ENCODE assay signal across 14 mouse cellular contexts in the genomic region with DNA sequence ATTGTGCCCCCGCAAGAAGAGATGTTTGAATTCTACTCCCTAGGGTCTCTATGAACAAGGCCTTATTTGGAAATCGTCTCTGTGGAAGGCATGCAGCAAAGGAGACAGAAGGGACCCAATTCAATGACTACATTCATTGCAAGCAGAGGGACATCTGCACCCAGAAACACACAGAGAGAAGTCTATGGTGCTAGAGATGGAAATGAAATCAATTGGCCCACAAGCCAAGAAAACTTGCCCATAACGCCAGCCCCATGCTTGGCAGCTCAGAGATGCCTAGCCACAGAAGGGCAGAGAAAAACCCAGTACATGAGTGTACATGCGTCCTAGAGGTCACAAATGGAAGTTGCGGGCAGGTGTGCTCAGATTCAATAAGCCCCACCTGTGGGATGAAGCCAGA.
DNase-seq lines count a peak whose midpoint lies in the region.
"Had no signal": no experiment of that assay in that cellular context is flagged by ENCODE, and none has a peak within 500 bp of the region (broad histone marks: within the 10 kb centered on the region; RNA-seq: fewer than 3 reads in every experiment).

No protein-coding gene starts in this region.

- intact Hi-C loops in heart, postnatal 10 days (cut with DNase I) = no loop called here

- DNase-seq in cerebellum, postnatal 10 days = peak; percentile 22 to 42
- no peak for DNase-seq in cerebellum, adult 11-12 months
- peak; percentile 24 for DNase-seq in layer of hippocampus, adult 9-11 months
- DNase-seq in layer of hippocampus, adult 9-10 months (ENCODE audit: low spot score) = no peak
- DNase-seq in heart, postnatal 10 days = no peak
- DNase-seq: adrenal gland, adult 8-10 months; adrenal gland, postnatal 14 days; adrenal gland, postnatal 36 days; B cell, adult 2 months; cerebellum, adult 11 months; cerebellum, adult 2 months; cerebellum, adult 9-10 months; cerebellum, postnatal 36 days; embryo, embryonic 11 days had no signal

Comparison
In these comparisons a context has a peak if more than half of its experiments do, and no peak if none do; other contexts are left out.
1. DNase-seq: peak in cerebellum, postnatal 10 days (2 of 2) and layer of hippocampus, adult 9-11 months (single experiment); none in cerebellum, adult 11-12 months (single experiment), layer of hippocampus, adult 9-10 months (single experiment) and heart, postnatal 10 days (0 of 2).